Mouse (Mus musculus) c-Kit-positive CD71-negative TER-119-negative erythroid progenitor cells, embryonic 14.5 days (primary cell): Measurements from ENCODE around the gene Iqgap3.

Experiments used
- DNase-seq: peaks from one replicate; pipeline ENCODE4 v3.0.0-alpha.2; 2013; ENCODE audit warnings: low read depth

Iqgap3 gene

GRCm38 (mm10) chr3:88150061-88150998, 68.6 kb downstream of the Iqgap3 start:
- DNase-seq: no peak

GRCm38 (mm10) chr3:88150999-88151364, 69.2 kb downstream of the Iqgap3 start:
- no peak for DNase-seq

- no peak for DNase-seq
These were observed 70.3 kb downstream of the Iqgap3 start for GRCm38 (mm10) chr3:88152056-88152455.

GRCm38 (mm10) chr3:88153290-88154011, 71.7 kb downstream of the Iqgap3 start:
- no peak for DNase-seq

- DNase-seq: no peak
These were observed 72.5 kb downstream of the Iqgap3 start for GRCm38 (mm10) chr3:88154236-88154635.

GRCm38 (mm10) chr3:88156817-88157216, 75.0 kb downstream of the Iqgap3 start:
- no peak for DNase-seq

GRCm38 (mm10) chr3:88157771-88158597, 76.2 kb downstream of the Iqgap3 start:
- DNase-seq: no peak

- no peak for DNase-seq
These were observed 77.2 kb downstream of the Iqgap3 start for GRCm38 (mm10) chr3:88158991-88159390.

- DNase-seq: no peak
These were observed 79.1 kb downstream of the Iqgap3 start for GRCm38 (mm10) chr3:88160856-88161255.

- DNase-seq: no peak
These were observed 80.5 kb downstream of the Iqgap3 start for GRCm38 (mm10) chr3:88162259-88162658.

GRCm38 (mm10) chr3:88162811-88163210, 81.0 kb downstream of the Iqgap3 start:
- no peak for DNase-seq

GRCm38 (mm10) chr3:88163847-88164246, 82.1 kb downstream of the Iqgap3 start:
- DNase-seq: no peak

- no peak for DNase-seq
These were observed 82.5 kb downstream of the Iqgap3 start for GRCm38 (mm10) chr3:88164263-88164662.

- no peak for DNase-seq
These were observed 84.3 kb downstream of the Iqgap3 start for GRCm38 (mm10) chr3:88166056-88166455.

- DNase-seq: no peak
These were observed 88.6 kb downstream of the Iqgap3 start for GRCm38 (mm10) chr3:88170361-88170760.
